Mouse (Mus musculus): ENCODE measurements around the gene Olfr520.
"Not testable (repeated sequence)": the region's sequence is repeated elsewhere in the genome, so short reads cannot be mapped to it uniquely, and the experiment has no call there.

DNA sequence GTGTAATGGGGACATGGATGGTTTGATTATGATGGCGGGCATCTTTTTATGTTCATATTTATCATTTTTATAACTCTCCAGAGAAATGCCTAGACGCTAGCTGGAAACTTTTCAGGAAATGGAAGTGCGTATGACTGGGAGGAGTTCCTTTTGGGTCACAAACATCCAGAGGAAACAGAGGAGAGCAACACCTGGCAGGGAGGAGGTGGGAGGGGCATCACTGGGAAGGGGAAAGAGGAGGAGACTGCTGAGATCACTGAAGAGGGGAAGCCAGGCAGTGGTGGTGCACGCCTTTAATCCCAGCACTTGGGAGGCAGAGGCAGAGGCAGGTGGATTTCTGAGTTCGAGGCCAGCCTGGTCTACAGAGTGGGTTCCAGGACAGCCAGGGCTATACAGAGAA lies 35.6 kb upstream of the Olfr520 start:
- TF ChIP-seq CTCF (conservative IDR thresholded peaks at IDR 0.05; ENCODE audit: low read length); NANOG (IDR thresholded peaks at IDR 0.05; ENCODE audit: borderline replicate concordance, low read length); POU5F1 (IDR thresholded peaks at IDR 0.05; ENCODE audit: borderline replicate concordance, low read length): not testable (repeated sequence)

Data from E14TG2a.4 (cell line).